Mouse (Mus musculus) liver, embryonic 15.5 days (tissue): Measurements from ENCODE around the gene Palm2. TPM values are rescaled to one million over a fixed set of nuclear protein-coding genes. Genes with fewer than 3 reads are reported as not detected.

Source experiments
- ATAC-seq: fragments of 200-750 bp; cut with Nextera tagmentation; 2 replicates; pipeline ENCODE4 v1.8.0; 2017; ENCODE audit warnings: moderate number of reproducible peaks, mild to moderate bottlenecking, moderate library complexity; ENCODE audit not compliant: insufficient read depth
- H3K27ac ChIP-seq: fragments of 300-500 bp; sonication (generic); replicated peaks from 2 replicates; pipeline ENCODE4 v1.5.1; 2015; ENCODE audit warnings: mild to moderate bottlenecking, inconsistent platforms
- H3K27me3 ChIP-seq: fragments of 300-500 bp; sonication (generic); 2 replicates; pipeline ENCODE4 v1.6.1; 2015; ENCODE audit warnings: mild to moderate bottlenecking, inconsistent platforms
- H3K36me3 ChIP-seq: fragments of 300-500 bp; sonication (generic); replicated peaks from 2 replicates; pipeline ENCODE4 v1.6.1; 2015; ENCODE audit warnings: moderate library complexity, mild to moderate bottlenecking, inconsistent platforms
- H3K4me1 ChIP-seq: fragments of 300-500 bp; sonication (generic); replicated peaks from 2 replicates; pipeline ENCODE4 v1.6.1; 2015; ENCODE audit warnings: inconsistent platforms
- H3K4me2 ChIP-seq: fragments of 300-500 bp; sonication (generic); 2 replicates; pipeline ENCODE4 v1.6.1; 2015; ENCODE audit warnings: moderate library complexity, mild to moderate bottlenecking, inconsistent platforms
- H3K4me3 ChIP-seq: fragments of 300-500 bp; sonication (generic); replicated peaks from 2 replicates; pipeline ENCODE4 v1.5.1; 2015; ENCODE audit warnings: mild to moderate bottlenecking, inconsistent platforms
- H3K9ac ChIP-seq: fragments of 300-500 bp; sonication (generic); 2 replicates; pipeline ENCODE4 v1.6.1; 2015; ENCODE audit warnings: moderate library complexity, mild to moderate bottlenecking, inconsistent platforms
- H3K9me3 ChIP-seq: fragments of 300-500 bp; sonication (generic); replicated peaks from 2 replicates; pipeline ENCODE4 v1.6.1; 2016; ENCODE audit warnings: inconsistent platforms
- WGBS: fragments of 180-500 bp; shearing (Covaris S2); methylation state at CpG from one replicate; pipeline ENCODE4 v1.1.7; 2015; ENCODE audit warnings: mixed read lengths; ENCODE audit not compliant: insufficient replicate concordance; 5-methylcytosine and 5-hydroxymethylcytosine counted together
- polyA plus RNA-seq: library from polyadenylated mRNA; unstranded; fragments of >200 nt; fragmentation: Nextera tagmentation; extraction: Ambion mirVana; gene quantifications from 2 replicates; pipeline ENCODE4 v1.2.1, GENCODE M21; 2015

The Palm2 gene
- polyA plus RNA-seq, 1 experiment from 2014 or later: 0.16 TPM

GRCm38 (mm10) chr4:57638941-57639340 is 204.9 kb downstream of the Palm2 start:
- Histone ChIP-seq H3K4me2 (no peak overlapping the region), H3K4me3 (no peak overlapping the region), H3K27me3 (no peaks in the 10 kb centered on the region), H3K4me1 (no peaks in the 10 kb centered on the region), H3K9me3 (no peaks in the 10 kb centered on the region), H3K27ac (no peak overlapping the region), H3K9ac (no peak overlapping the region), H3K36me3 (no peaks in the 10 kb centered on the region)
- 58% methylated on average over 9 of the region's 9 CpGs for WGBS
- no peak for ATAC-seq

DNA sequence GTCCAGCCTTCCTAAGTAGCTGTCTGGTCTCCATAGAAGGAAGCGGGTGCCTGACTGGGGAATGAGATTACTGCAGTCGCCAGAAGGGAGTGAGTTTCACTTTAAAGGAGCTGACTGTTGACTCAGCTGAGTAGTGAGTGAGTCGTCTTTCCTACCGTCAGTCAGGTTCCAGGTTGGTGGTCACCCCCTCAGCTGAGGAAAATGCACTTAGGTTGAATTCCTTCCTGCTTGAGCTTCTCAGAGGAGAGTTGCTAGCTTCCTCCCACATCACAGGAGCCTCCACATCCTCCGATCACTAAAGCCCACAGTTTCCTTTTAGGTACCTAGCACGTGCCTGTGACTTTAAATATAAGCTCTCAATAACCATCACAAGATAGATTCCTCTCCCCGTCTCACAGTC is 206.2 kb downstream of the Palm2 start:
- ATAC-seq: no peak
- Histone ChIP-seq H3K4me1 (no peaks in the 10 kb centered on the region), H3K4me3 (no peak overlapping the region), H3K4me2 (no peak overlapping the region), H3K9ac (no peak overlapping the region), H3K27me3 (no peaks in the 10 kb centered on the region), H3K27ac (no peak overlapping the region), H3K9me3 (no peaks in the 10 kb centered on the region), H3K36me3 (no peaks in the 10 kb centered on the region)
- 6% methylated on average over 7 of the region's 7 CpGs for WGBS

- H3K4me1 ChIP-seq: no peaks in the 10 kb centered on the region
These were observed 206.9 kb downstream of the Palm2 start for GRCm38 (mm10) chr4:57640971-57641370.

DNA sequence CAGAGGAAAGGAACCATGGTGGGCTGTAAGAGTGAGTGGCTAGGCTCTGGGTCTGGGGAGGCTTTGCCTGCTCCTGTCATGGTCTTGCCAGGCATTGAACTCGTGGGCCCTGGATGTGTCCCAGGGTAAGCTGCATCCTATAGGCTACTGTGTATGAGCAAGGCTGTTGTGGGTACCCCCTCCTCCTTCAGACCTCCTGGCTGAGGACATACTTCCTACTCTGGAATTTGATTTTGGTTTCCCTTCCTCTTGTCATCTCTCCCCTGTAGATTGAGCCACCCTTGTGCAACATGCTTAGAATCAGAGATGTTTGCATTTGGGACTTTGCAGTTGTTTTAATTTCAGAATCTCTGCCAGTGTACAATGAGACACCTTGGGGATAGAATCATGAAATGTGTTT is 216.9 kb downstream of the Palm2 start:
- H3K9ac ChIP-seq: no peak overlapping the region
- no peaks in the 10 kb centered on the region for H3K4me1 ChIP-seq
- no peaks in the 10 kb centered on the region for H3K27me3 ChIP-seq
- no peaks in the 10 kb centered on the region for H3K36me3 ChIP-seq
- H3K4me2 ChIP-seq: no peak overlapping the region
- no peak overlapping the region for H3K4me3 ChIP-seq
- no peak overlapping the region for H3K27ac ChIP-seq
- H3K9me3 ChIP-seq: no peaks in the 10 kb centered on the region
- no peak for ATAC-seq
- WGBS: 58% methylated on average over 1 of the region's 1 CpGs

More at GRCm38 (mm10) chr4:57640971-57641370, 206.9 kb downstream of the Palm2 start:
- Histone ChIP-seq H3K9me3 (no peaks in the 10 kb centered on the region), H3K27me3 (no peaks in the 10 kb centered on the region), H3K9ac (no peak overlapping the region), H3K4me2 (no peak overlapping the region), H3K27ac (no peak overlapping the region), H3K4me3 (no peak overlapping the region), H3K36me3 (no peaks in the 10 kb centered on the region)
- ATAC-seq: no peak
- WGBS: 64% methylated on average over 3 of the region's 3 CpGs

- no peak overlapping the region for H3K9ac ChIP-seq
- no peaks in the 10 kb centered on the region for H3K27me3 ChIP-seq
- H3K4me2 ChIP-seq: no peak overlapping the region
- no peaks in the 10 kb centered on the region for H3K36me3 ChIP-seq
- WGBS: 73% methylated on average over 8 of the region's 8 CpGs
- H3K4me1 ChIP-seq: no peaks in the 10 kb centered on the region
- H3K27ac ChIP-seq: no peak overlapping the region
- no peak for ATAC-seq
- no peaks in the 10 kb centered on the region for H3K9me3 ChIP-seq
- H3K4me3 ChIP-seq: no peak overlapping the region
These were observed 217.5 kb downstream of the Palm2 start for GRCm38 (mm10) chr4:57651547-57651946.

DNA sequence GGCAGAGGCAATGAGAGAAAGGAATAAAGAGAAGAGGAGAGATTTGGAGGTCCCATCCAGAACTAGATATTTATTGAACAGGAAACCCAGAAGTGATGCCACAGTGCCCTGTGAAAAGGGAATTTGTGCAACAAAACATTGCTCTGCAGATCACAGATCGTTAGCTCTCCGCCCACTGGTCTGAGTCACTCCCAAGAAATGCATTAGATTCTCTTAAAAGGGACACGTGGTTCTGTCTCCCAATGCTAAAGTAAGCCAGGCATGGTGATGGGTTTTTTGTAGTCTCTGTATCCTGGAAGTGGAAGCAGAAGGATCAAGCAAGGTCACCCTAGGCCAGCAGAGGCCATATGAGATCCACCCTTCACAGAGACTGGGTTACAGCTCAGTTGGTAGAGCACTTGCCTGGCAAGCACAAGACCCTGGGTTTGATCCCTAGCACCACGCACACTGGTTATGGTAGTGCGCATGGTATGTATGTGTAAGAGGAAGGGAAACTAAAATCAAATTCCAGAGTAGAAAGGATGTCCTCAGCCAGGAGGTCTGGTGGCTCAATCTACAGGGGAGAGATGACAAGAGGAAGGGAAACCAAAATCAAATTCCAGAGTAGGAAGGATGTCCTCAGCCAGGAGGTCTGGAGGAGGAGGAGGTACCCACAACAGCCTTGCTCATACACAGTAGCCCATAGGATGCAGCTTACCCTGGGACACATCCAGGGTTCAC is 218.3 kb downstream of the Palm2 start:
- 47% methylated on average over 5 of the region's 5 CpGs for WGBS

GRCm38 (mm10) chr4:57655966-57656365 is 221.9 kb downstream of the Palm2 start:
- Histone ChIP-seq H3K4me1 (no peaks in the 10 kb centered on the region), H3K27ac (no peak overlapping the region), H3K4me3 (no peak overlapping the region), H3K36me3 (no peaks in the 10 kb centered on the region), H3K4me2 (no peak overlapping the region), H3K9ac (no peak overlapping the region), H3K27me3 (no peaks in the 10 kb centered on the region), H3K9me3 (no peaks in the 10 kb centered on the region)
- ATAC-seq: no peak
- WGBS: 45% methylated on average over 1 of the region's 1 CpGs

More for the DNA sequence above, 218.3 kb downstream of the Palm2 start:
- Histone ChIP-seq H3K27ac (no peak overlapping the region), H3K9me3 (no peaks in the 10 kb centered on the region), H3K27me3 (no peaks in the 10 kb centered on the region), H3K4me2 (no peak overlapping the region), H3K9ac (no peak overlapping the region), H3K4me1 (no peaks in the 10 kb centered on the region), H3K4me3 (no peak overlapping the region), H3K36me3 (no peaks in the 10 kb centered on the region)
- ATAC-seq: no peak

DNA sequence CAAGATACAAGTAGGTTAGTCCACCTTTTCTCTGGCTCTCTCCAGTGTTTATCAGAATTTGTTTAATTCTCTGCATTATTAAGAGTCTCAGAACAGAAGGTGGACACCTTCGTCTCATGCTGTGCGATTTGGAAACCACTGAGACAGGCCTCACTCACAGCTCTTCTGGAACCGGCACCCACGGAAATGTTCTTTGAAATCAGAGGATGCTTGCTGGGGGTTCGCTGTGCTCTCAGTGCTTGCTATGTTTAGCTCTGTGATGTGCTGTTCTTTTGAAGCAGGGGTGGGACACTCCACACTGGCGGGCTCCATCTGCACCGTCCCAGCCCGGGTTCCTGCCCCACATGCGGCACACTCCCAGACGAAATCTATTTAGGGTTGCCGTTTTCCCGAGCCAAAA is 222.3 kb downstream of the Palm2 start:
- Histone ChIP-seq H3K27me3 (no peaks in the 10 kb centered on the region), H3K9me3 (no peaks in the 10 kb centered on the region), H3K36me3 (no peaks in the 10 kb centered on the region), H3K27ac (no peak overlapping the region), H3K4me3 (no peak overlapping the region), H3K4me1 (no peaks in the 10 kb centered on the region), H3K9ac (no peak overlapping the region), H3K4me2 (no peak overlapping the region)
- ATAC-seq: no peak
- 77% methylated on average over 12 of the region's 12 CpGs for WGBS

DNA sequence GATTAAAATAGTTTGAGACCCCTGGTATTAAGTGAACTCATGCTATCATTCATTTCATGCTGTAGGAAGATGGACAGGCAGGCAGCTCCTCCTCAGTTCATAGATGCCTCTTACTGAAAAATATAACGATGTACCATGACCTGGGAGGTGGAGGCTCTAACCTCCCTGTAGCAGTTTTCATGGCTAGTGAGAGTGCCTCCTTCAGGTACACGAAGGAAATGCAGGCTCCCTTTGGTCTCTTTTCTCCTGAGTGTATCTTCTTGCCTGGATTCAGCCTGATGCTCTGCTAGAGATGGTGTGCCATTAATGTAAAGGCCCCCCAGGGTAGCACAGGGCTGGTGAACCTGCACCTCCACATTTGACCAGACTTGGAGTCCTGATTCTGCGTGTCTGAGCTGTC is 222.8 kb downstream of the Palm2 start:
- no peaks in the 10 kb centered on the region for H3K36me3 ChIP-seq

DNA sequence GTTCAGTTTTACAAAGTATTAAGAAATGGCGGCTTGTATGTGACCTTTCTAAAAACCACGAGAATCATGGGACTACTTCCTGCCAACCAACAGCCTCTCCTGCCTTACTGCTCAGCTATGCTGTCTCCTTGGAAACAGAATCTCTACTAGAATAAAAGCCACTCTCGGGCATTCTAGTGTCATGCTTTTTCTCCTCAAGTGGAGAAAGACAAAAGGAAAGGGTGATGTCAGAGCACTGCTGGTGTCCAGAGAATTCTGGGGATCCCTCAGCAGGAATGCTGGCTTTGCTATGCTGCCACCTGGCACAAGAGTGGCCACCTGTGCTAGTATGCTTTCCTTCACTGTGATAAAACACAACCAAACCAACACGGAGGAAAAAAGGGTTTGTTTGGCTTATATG is 226.4 kb downstream of the Palm2 start:
- no peaks in the 10 kb centered on the region for H3K36me3 ChIP-seq
- no peak overlapping the region for H3K9ac ChIP-seq
- 25% methylated on average over 4 of the region's 4 CpGs for WGBS
- H3K27me3 ChIP-seq: no peaks in the 10 kb centered on the region
- no peaks in the 10 kb centered on the region for H3K9me3 ChIP-seq
- H3K4me1 ChIP-seq: no peaks in the 10 kb centered on the region
- no peak overlapping the region for H3K4me3 ChIP-seq
- ATAC-seq: no peak
- H3K27ac ChIP-seq: no peak overlapping the region
- no peak overlapping the region for H3K4me2 ChIP-seq

More for the DNA sequence above, 222.8 kb downstream of the Palm2 start:
- no peak overlapping the region for H3K9ac ChIP-seq
- H3K9me3 ChIP-seq: no peaks in the 10 kb centered on the region
- no peaks in the 10 kb centered on the region for H3K27me3 ChIP-seq
- 68% methylated on average over 3 of the region's 3 CpGs for WGBS
- no peak for ATAC-seq
- no peak overlapping the region for H3K27ac ChIP-seq
- no peak overlapping the region for H3K4me3 ChIP-seq
- H3K4me2 ChIP-seq: no peak overlapping the region
- no peaks in the 10 kb centered on the region for H3K4me1 ChIP-seq

DNA sequence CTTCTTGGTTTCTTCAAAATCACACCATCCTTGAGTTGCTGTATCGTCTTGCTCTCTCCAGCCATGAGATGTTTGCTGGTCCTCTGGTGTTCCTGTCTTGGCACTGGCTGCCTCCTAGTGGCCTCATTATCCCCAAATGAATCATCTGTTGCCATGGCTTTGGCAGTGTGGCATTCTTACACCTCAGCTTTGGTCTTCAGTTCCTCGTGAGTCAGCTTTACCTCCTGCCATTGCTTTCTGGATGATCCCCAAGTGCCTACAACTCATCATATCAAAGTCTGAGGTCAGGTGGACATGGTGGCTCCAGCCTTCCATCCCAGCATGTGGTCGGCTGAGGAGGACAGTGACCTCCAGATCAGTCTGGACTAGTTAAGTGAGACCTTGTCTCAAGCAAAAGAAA is 232.1 kb downstream of the Palm2 start:
- no peak overlapping the region for H3K4me3 ChIP-seq
- WGBS: 48% methylated on average over 3 of the region's 3 CpGs
- no peaks in the 10 kb centered on the region for H3K9me3 ChIP-seq
- H3K36me3 ChIP-seq: no peaks in the 10 kb centered on the region
- H3K27me3 ChIP-seq: no peaks in the 10 kb centered on the region
- no peak overlapping the region for H3K27ac ChIP-seq
- no peaks in the 10 kb centered on the region for H3K4me1 ChIP-seq
- H3K9ac ChIP-seq: no peak overlapping the region
- no peak overlapping the region for H3K4me2 ChIP-seq
- no peak for ATAC-seq
